Mouse (Mus musculus) MEL (cell line): Measurements from ENCODE around the gene Ankfy1. TPM values are rescaled to one million over a fixed set of nuclear protein-coding genes. Genes with fewer than 3 reads are reported as not detected.

Experiments used
- DNase-seq: peaks from one replicate; pipeline ENCODE4 v3.0.0; 2011; ENCODE audit warnings: low read depth, low spot score
- H3K27ac ChIP-seq: 2 replicates; pipeline ENCODE4 v1.5.1; 2012; ENCODE audit warnings: low read depth, mild to moderate bottlenecking, control low read depth, low read length, moderate library complexity; ENCODE audit not compliant: control insufficient read depth
- H3K27me3 ChIP-seq, 2 experiments: fragments of 150-350 bp in 1 of 2; sonication (generic) in 1 of 2; 2 replicates each; pipeline ENCODE4 v1.6.1; 2012; ENCODE audit warnings: low read length in 2 of 2, mild to moderate bottlenecking in 2 of 2, improper control_type of control experiment in 1 of 2, moderate library complexity in 1 of 2; ENCODE audit not compliant: insufficient read depth in 2 of 2, control insufficient read depth in 1 of 2
- H3K36me3 ChIP-seq, 2 experiments: 2 replicates each; pipeline ENCODE4 v1.6.1; 2012 to 2014; ENCODE audit warnings: low read length in 2 of 2, improper control_type of control experiment in 1 of 2, inconsistent platforms in 1 of 2, mild to moderate bottlenecking in 1 of 2; ENCODE audit not compliant: insufficient read depth in 2 of 2, control insufficient read depth in 1 of 2
- H3K4me1 ChIP-seq, 2 experiments: fragments of 150-350 bp in 1 of 2; sonication (generic) in 1 of 2; 2 replicates each; pipeline ENCODE4 v1.6.1; 2012; ENCODE audit warnings: low read length in 2 of 2, improper control_type of control experiment in 1 of 2, mild to moderate bottlenecking in 1 of 2; ENCODE audit not compliant: insufficient read depth in 2 of 2, control insufficient read depth in 1 of 2
- H3K4me3 ChIP-seq, 2 experiments: fragments of 150-350 bp in 1 of 2; sonication (generic) in 1 of 2; 2 replicates each; pipeline ENCODE4 v1.5.1; 2012; ENCODE audit warnings: low read depth in 2 of 2, low read length in 2 of 2, mild to moderate bottlenecking in 2 of 2, moderate library complexity in 2 of 2, control low read depth in 1 of 2, improper control_type of control experiment in 1 of 2; ENCODE audit not compliant: control insufficient read depth in 1 of 2, insufficient read depth in 1 of 2
- H3K79me2 ChIP-seq: 2 replicates; pipeline ENCODE4 v1.6.1; 2012; ENCODE audit warnings: mild to moderate bottlenecking, low read length, moderate library complexity; ENCODE audit not compliant: control insufficient read depth, poor library complexity, insufficient read depth
- H3K9ac ChIP-seq: 2 replicates; pipeline ENCODE4 v1.6.1; 2012; ENCODE audit warnings: low read depth, mild to moderate bottlenecking, control low read depth, low read length, moderate library complexity; ENCODE audit not compliant: control insufficient read depth, poor library complexity, severe bottlenecking
- H3K9me3 ChIP-seq: fragments of 150-350 bp; sonication (generic); replicated peaks from 2 replicates; pipeline ENCODE4 v1.6.1; 2012; ENCODE audit warnings: mild to moderate bottlenecking, low read length, improper control_type of control experiment, moderate library complexity; ENCODE audit not compliant: insufficient read depth
- BHLHE40 ChIP-seq: IDR thresholded peaks from 2 replicates; pipeline ENCODE4 v1.6.1; 2012; ENCODE audit warnings: low read depth, mild to moderate bottlenecking, inconsistent platforms, low read length, improper control_type of control experiment, borderline replicate concordance
- CHD1 ChIP-seq: IDR thresholded peaks from 2 replicates; pipeline ENCODE4 v1.6.1; 2012; ENCODE audit warnings: low read depth, mild to moderate bottlenecking, inconsistent platforms, low read length, improper control_type of control experiment
- CTCF ChIP-seq, 3 experiments: IDR thresholded peaks in 2 of 3; conservative IDR thresholded peaks in 1 of 3; 2 replicates each; pipeline ENCODE4 v1.5.1; 2011 to 2012; ENCODE audit warnings: low read length in 3 of 3, low read depth in 2 of 3, mild to moderate bottlenecking in 2 of 3, improper control_type of control experiment in 1 of 3, inconsistent platforms in 1 of 3, mixed read lengths in 1 of 3, moderate library complexity in 1 of 3; ENCODE audit not compliant: control insufficient read depth in 1 of 3, insufficient read depth in 1 of 3, poor library complexity in 1 of 3, severe bottlenecking in 1 of 3
- ELF1 ChIP-seq: IDR thresholded peaks from 2 replicates; pipeline ENCODE4 v1.6.1; 2014; ENCODE audit warnings: low read depth, mild to moderate bottlenecking, inconsistent platforms, low read length, improper control_type of control experiment, moderate library complexity
- EP300 ChIP-seq, 2 experiments: IDR thresholded peaks; 2 replicates each; pipeline ENCODE4 v1.6.1; 2011; ENCODE audit warnings: improper control_type of control experiment in 2 of 2, low read length in 2 of 2, low read depth in 1 of 2, mild to moderate bottlenecking in 1 of 2
- ETS1 ChIP-seq: IDR thresholded peaks from 2 replicates; pipeline ENCODE4 v1.6.1; 2012; ENCODE audit warnings: low read depth, mild to moderate bottlenecking, inconsistent platforms, low read length, improper control_type of control experiment, moderate library complexity
- GABPA ChIP-seq: IDR thresholded peaks from 2 replicates; pipeline ENCODE4 v1.6.1; 2012; ENCODE audit warnings: low read depth, mild to moderate bottlenecking, inconsistent platforms, low read length, improper control_type of control experiment, moderate library complexity
- GATA1 ChIP-seq: IDR thresholded peaks from 2 replicates; pipeline ENCODE4 v1.6.1; 2011; ENCODE audit warnings: low read depth, low read length, improper control_type of control experiment
- KAT2A ChIP-seq: conservative IDR thresholded peaks from 2 replicates; pipeline ENCODE4 v1.6.1; 2012; ENCODE audit warnings: low read depth, low read length, improper control_type of control experiment, inconsistent platforms
- MAZ ChIP-seq: IDR thresholded peaks from 2 replicates; pipeline ENCODE4 v1.6.1; 2012; ENCODE audit warnings: low read depth, mild to moderate bottlenecking, inconsistent platforms, low read length, improper control_type of control experiment
- MEF2A ChIP-seq: IDR thresholded peaks from 2 replicates; pipeline ENCODE4 v1.6.1; 2014; ENCODE audit warnings: low read depth, mild to moderate bottlenecking, inconsistent platforms, low read length, improper control_type of control experiment; ENCODE audit not compliant: poor library complexity, insufficient replicate concordance, severe bottlenecking; ENCODE audit errors: extremely low read depth
- MXI1 ChIP-seq: IDR thresholded peaks from 2 replicates; pipeline ENCODE4 v1.6.1; 2011; ENCODE audit warnings: mild to moderate bottlenecking, low read depth, low read length, improper control_type of control experiment
- MYB ChIP-seq: IDR thresholded peaks from 2 replicates; pipeline ENCODE4 v1.6.1; 2011; ENCODE audit warnings: mild to moderate bottlenecking, low read depth, low read length, improper control_type of control experiment
- MYC ChIP-seq: IDR thresholded peaks from 2 replicates; pipeline ENCODE4 v1.6.1; 2011; ENCODE audit warnings: low read depth, mild to moderate bottlenecking, low read length, improper control_type of control experiment, moderate library complexity
- NELFE ChIP-seq: IDR thresholded peaks from 2 replicates; pipeline ENCODE4 v1.6.1; 2011; ENCODE audit warnings: low read depth, low read length, improper control_type of control experiment
- NRF1 ChIP-seq: IDR thresholded peaks from 2 replicates; pipeline ENCODE4 v1.6.1; 2014; ENCODE audit warnings: low read depth, mild to moderate bottlenecking, inconsistent platforms, low read length, improper control_type of control experiment, moderate library complexity; ENCODE audit not compliant: poor library complexity, insufficient read depth, severe bottlenecking
- POLR2A ChIP-seq, 2 experiments: IDR thresholded peaks; 2 replicates each; pipeline ENCODE4 v1.6.1; 2011 to 2012; ENCODE audit warnings: low read length in 2 of 2, mild to moderate bottlenecking in 2 of 2, control low read depth in 1 of 2, improper control_type of control experiment in 1 of 2, low read depth in 1 of 2, moderate library complexity in 1 of 2; ENCODE audit not compliant: control insufficient read depth in 1 of 2, insufficient read depth in 1 of 2, poor library complexity in 1 of 2
- POLR2AphosphoS5 ChIP-seq: IDR thresholded peaks from 2 replicates; pipeline ENCODE4 v1.6.1; 2012; ENCODE audit warnings: low read depth, borderline replicate concordance, mild to moderate bottlenecking, inconsistent platforms, low read length, moderate library complexity, mixed read lengths
- TCF12 ChIP-seq: IDR thresholded peaks from 2 replicates; pipeline ENCODE4 v1.6.1; 2014; ENCODE audit warnings: low read depth, mild to moderate bottlenecking, inconsistent platforms, low read length, improper control_type of control experiment, moderate library complexity
- USF1 ChIP-seq: IDR thresholded peaks from 2 replicates; pipeline ENCODE4 v1.6.1; 2014; ENCODE audit warnings: low read depth, mild to moderate bottlenecking, inconsistent platforms, low read length, improper control_type of control experiment, moderate library complexity
- USF2 ChIP-seq, 2 experiments: IDR thresholded peaks; 2 replicates each; pipeline ENCODE4 v1.6.1; 2011 to 2012; ENCODE audit warnings: improper control_type of control experiment in 2 of 2, low read length in 2 of 2, borderline replicate concordance in 1 of 2, inconsistent platforms in 1 of 2, low read depth in 1 of 2, mild to moderate bottlenecking in 1 of 2; ENCODE audit not compliant: insufficient read depth in 1 of 2
- ZKSCAN1 ChIP-seq: IDR thresholded peaks from 2 replicates; pipeline ENCODE4 v1.6.1; 2012; ENCODE audit warnings: low read depth, mild to moderate bottlenecking, inconsistent platforms, low read length, improper control_type of control experiment, moderate library complexity
- polyA plus RNA-seq, 2 experiments: library from polyadenylated mRNA; stranded (reverse) in 1 of 2; unstranded in 1 of 2; fragments of >175 nt in 1 of 2; fragments of >200 nt in 1 of 2; gene quantifications; 2 replicates each; pipeline versions ENCODE4 v1.2.1 to v1.2.4; 2012; ENCODE audit warnings: low replicate concordance in 2 of 2, low read depth in 1 of 2; ENCODE audit not compliant: insufficient read length in 2 of 2, insufficient read depth in 1 of 2, missing spikeins in 1 of 2
- total RNA-seq: library from RNA; depleted of rRNA; stranded (reverse); fragments of 300-350 nt; gene quantifications from 2 replicates; pipeline ENCODE4 v1.2.3, GENCODE M21; 2012

Gene Ankfy1
- total and polyA plus RNA-seq, 3 experiments, result 60.6 to 153 (median 148) TPM

DNA sequence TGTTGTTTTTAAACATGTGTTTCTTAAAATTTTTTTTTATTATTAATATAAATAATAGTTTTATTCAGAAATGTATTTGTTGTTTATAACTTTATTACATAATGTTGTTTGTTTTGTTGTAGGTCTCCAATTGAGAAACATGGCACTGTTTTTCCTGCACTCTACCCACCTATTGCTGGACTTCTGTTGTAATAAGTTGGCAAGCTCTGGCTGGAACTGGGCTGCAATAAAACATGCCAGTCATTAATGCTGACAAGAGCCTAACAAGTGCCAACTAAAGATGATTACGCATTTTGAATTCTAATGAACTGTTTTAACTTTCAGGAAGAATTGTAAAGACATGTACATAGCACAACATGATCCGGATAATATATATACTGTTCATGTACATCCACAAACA is 6.4 kb upstream of the Ankfy1 start:
- H3K9me3 ChIP-seq, result no peaks in the 10 kb centered on the region
- H3K4me1 ChIP-seq, result peaks cover 11 to 13% of the 10 kb centered on the region in 2 experiments
- no peak for DNase-seq
- H3K4me3 ChIP-seq, result no peak overlapping the region
- TF ChIP-seq USF1 (no peak), MAZ (no peak), NELFE (no peak), MYB (no peak), ELF1 (no peak), ZKSCAN1 (no peak), CHD1 (no peak), GABPA (no peak), MXI1 (no peak), KAT2A (no peak), POLR2A (IDR thresholded peaks at IDR 0.05; ENCODE audit: control insufficient read depth in 1 of 2, insufficient read depth in 1 of 2, low read depth in 1 of 2, low read length in 2 of 2, poor library complexity in 1 of 2) (no peak), CTCF (IDR thresholded peaks at IDR 0.05 in 2 of 3, conservative IDR thresholded peaks at IDR 0.05 in 1 of 3; ENCODE audit: control insufficient read depth in 1 of 3, insufficient read depth in 1 of 3, low read depth in 2 of 3, low read length in 3 of 3, poor library complexity in 1 of 3, severe bottlenecking in 1 of 3) (no peak), POLR2AphosphoS5 (no peak), MYC (no peak), NRF1 (no peak), BHLHE40 (no peak), MEF2A (no peak)
- no peaks in the 10 kb centered on the region for H3K27me3 ChIP-seq
- no peak overlapping the region for H3K27ac ChIP-seq
- H3K79me2 ChIP-seq, result no peaks in the 10 kb centered on the region
- H3K36me3 ChIP-seq, result peaks cover 27 to 28% of the 10 kb centered on the region in 2 experiments
- H3K9ac ChIP-seq, result no peak overlapping the region

DNA sequence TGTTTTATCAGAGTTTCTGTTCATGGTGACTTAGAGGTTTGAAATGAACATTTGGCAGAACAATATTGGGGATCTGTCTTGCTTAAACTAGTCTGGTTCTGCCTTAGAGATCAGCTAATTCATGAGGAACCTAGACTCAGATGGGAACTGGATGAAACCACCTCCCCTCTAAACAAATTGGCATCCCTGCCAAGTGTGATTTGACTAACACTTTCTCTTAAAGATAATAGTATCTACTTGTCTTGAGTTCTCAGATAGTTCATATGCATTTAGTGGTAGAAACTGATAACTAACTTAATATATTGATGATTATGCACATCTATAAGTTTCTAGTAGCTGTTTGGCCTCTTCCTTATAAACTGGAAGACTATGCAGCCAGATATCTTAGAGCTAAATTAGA is 3.1 kb upstream of the Ankfy1 start:
- Histone ChIP-seq H3K4me1 (peaks cover 19 to 23% of the 10 kb centered on the region in 2 experiments), H3K9me3 (no peaks in the 10 kb centered on the region), H3K9ac (no peak overlapping the region), H3K36me3 (peaks cover 14 to 47% of the 10 kb centered on the region in 2 experiments), H3K27me3 (no peaks in the 10 kb centered on the region), H3K4me3 (no peak overlapping the region), H3K79me2 (peaks cover 19% of the 10 kb centered on the region)
- peak; percentile 58 for DNase-seq
- TF ChIP-seq ETS1, result peak; percentile 52
- TF ChIP-seq TCF12, result peak; percentile 93
- TF ChIP-seq POLR2A (IDR thresholded peaks at IDR 0.05; ENCODE audit: control insufficient read depth in 1 of 2, insufficient read depth in 1 of 2, low read depth in 1 of 2, low read length in 2 of 2, poor library complexity in 1 of 2), result no peak
- no peak for TF ChIP-seq NRF1
- TF ChIP-seq USF2 (IDR thresholded peaks at IDR 0.05; ENCODE audit: borderline replicate concordance in 1 of 2, insufficient read depth in 1 of 2, low read depth in 1 of 2, low read length in 2 of 2), result no peak
- peak; percentile 75 for TF ChIP-seq GATA1
- peak; percentile 69 to 80; a peak in 3 of 4 replicates for TF ChIP-seq EP300 (IDR thresholded peaks at IDR 0.05; ENCODE audit: low read depth in 1 of 2, low read length in 2 of 2)
- TF ChIP-seq, all 39 proteins: peak for 4
- H3K27ac ChIP-seq, result no peak overlapping the region
